Mouse (Mus musculus): ENCODE data around the gene Pop4. TPM values are rescaled to one million over a fixed set of nuclear protein-coding genes. Genes with fewer than 3 reads are reported as not detected.

Gene Pop4
- total RNA-seq, 2 experiments from 2014 or later: 11.2 to 11.7 TPM

DNA sequence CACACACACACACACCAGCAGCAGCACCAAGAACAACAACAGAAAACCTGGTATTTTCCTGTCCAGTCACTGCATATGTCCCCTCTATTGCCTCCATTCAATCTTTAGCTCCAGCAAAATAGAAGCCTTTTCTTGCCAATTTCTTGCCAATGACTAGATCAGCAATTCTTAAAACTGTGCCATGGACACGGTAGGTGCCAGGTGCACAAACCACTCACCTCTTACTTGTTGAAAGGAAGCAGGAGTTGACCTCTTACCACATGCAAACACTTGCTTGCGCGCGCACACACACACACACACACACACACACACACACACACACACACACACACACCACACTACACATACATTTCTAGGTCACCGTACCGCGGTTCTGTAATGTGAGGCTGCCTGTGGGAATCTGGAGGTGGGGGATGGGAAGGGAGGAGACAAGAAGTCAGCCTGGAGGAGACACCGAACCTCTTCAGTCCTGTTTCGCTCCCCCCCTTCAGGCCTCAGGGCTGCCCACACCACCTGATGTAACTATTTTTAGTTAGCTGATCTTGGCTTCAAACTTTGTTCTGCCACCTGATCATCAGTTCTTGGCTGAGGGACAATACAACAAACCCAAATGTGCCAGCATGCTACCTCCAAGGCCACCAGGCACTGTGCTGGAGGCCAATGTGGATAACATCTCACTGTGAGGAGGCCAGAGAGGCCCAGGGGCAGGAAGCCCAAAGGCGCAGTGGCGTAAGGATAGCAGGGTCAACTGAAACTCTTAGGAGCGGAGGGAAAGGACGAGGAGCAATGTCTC, 46.5 kb downstream of the Pop4 start:
- intact Hi-C loops (cut with DNase I; ENCODE audit: low total_unique reads): no loop called here
- peak; percentile 56 for DNase-seq

DNA sequence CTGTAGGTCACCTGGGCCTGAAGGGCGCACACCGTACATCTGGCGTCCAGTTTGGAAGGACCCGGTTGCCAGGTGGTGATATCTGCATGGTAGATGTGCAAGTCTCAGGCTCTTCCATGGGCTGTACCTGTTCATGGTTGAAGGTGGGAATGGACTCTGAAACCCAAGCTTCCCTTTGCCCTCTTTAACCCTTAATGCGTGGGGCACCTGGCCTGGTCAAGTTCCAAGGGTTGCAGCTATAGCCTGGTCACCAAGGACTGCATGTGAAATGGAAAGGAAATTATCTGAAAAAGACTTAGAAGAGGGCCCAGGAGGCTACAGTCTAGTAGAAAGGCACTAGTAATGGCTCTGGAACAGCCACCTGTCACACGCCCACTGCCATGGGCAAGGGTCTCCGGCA, 50.4 kb downstream of the Pop4 start:
- DNase-seq: no peak
- intact Hi-C loops (cut with DNase I; ENCODE audit: low total_unique reads): no loop called here

- DNase-seq: no peak
- intact Hi-C loops (cut with DNase I; ENCODE audit: low total_unique reads): no loop called here
Observed at GRCm38 (mm10) chr7:38219526-38219925, 51.7 kb downstream of the Pop4 start.

- peak; percentile 46 for DNase-seq
- intact Hi-C loops (cut with DNase I; ENCODE audit: low total_unique reads): no loop called here
Observed at GRCm38 (mm10) chr7:38218631-38219367, 52.4 kb downstream of the Pop4 start.

DNA sequence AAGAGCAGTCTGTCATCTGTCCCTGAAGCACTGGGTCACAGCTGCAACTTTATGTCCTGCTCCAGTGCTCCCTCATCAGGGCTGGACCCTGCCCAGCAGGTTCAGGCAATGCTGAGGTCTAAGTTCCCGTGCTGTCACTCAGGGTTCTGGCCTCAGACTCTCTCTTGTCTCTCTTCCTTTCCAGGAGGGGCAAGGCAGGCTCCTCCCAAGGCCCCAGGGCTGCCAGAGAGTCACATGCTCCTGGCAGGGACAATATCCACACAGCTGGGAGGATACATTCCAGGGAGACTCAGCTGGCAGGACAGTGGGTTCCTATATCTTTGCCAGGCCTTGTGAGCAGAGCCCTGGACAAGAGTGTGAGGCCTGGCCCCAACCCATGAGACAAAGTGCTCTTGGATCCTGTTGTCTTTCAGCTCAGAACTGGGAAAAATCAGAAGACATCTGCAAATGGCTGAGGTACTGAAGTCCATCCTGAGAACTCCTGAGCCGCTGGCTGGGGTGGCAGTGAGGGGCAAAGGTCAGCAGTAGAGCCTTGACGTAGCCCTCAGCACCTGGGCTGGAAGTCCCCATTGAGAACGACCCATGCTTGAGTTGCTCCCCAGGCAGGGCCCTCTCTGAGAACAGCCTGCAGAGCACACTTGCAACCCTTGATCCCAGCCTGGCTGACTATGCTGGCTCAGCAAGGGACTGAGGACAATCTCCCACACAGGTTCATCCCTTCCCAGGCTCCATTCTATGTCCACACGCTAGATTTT, 53.6 kb downstream of the Pop4 start:
- DNase-seq: peak; percentile 94
- intact Hi-C loops (cut with DNase I; ENCODE audit: low total_unique reads): no loop called here

DNA sequence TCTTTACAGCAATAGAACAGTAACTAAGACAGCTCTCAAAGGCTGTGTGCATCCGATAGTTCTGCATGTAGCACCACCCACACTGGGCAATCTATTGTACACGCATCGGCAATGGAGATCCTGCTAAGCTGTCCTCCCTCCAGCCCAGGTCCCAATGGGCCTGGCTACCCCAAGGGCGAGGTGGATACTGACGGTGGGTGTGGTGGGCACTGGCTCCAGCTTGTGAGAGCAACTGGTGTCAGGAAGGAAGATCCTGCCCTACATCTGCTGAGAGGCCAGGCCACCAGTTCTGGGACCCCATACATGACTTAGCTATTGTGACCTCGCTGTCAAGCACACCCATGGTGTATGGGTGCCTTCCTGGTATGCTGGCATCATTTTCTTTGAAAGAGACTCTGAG, 55.5 kb downstream of the Pop4 start:
- intact Hi-C loops (cut with DNase I; ENCODE audit: low total_unique reads): no loop called here

DNA sequence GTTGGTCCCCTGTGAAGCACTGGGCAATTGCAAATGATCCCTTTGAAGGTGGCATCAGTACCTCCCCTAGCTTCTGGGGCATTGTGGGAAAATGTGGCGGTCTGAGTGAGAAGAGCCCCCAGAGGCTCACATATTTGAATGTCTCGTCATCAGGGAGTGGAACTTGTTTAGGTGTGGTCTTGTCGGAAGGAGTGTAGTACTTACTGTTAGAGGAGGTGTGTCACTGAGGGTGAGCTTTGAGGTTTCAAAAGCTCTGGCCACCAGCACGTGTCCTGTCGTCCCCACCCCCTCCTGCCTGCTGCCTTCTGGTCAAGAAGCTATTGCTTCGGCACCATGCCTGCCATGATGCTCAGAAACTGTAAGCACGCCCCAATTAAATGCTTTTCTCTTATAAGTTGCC, 55.9 kb downstream of the Pop4 start:
- intact Hi-C loops (cut with DNase I; ENCODE audit: low total_unique reads): no loop called here
- no peak for DNase-seq

More for the DNA sequence above, 55.5 kb downstream of the Pop4 start:
- no peak for DNase-seq

GRCm38 (mm10) chr7:38214473-38215214, 56.6 kb downstream of the Pop4 start:
- intact Hi-C loops (cut with DNase I; ENCODE audit: low total_unique reads): no loop called here
- no peak for DNase-seq

GRCm38 (mm10) chr7:38212651-38213062, 58.6 kb downstream of the Pop4 start:
- intact Hi-C loops (cut with DNase I; ENCODE audit: low total_unique reads): no loop called here
- DNase-seq: no peak

Other genes starting within 250 kb of the Pop4 start
- gene Uri1, start 247.9 kb downstream of the Pop4 start, total RNA-seq (2021): 10 to 100 TPM; 25.6 to 26.9 TPM
- 1 to 10 TPM; 1.2 to 2.1 TPM for gene Ccne1, start 163.9 kb downstream of the Pop4 start, total RNA-seq (2021)
- 10 to 100 TPM; 15.8 to 17.9 TPM for gene 1600014C10Rik, start 88.2 kb downstream of the Pop4 start, total RNA-seq (2021)
- 1 to 10 TPM; 4.9 to 9.7 TPM for gene Plekhf1, start 43.4 kb downstream of the Pop4 start, total RNA-seq (2021)